Mouse (Mus musculus): ENCODE data around the gene 3830406C13Rik. TPM values are rescaled to one million over a fixed set of nuclear protein-coding genes. Genes with fewer than 3 reads are reported as not detected.

Gene 3830406C13Rik
- polyA plus RNA-seq, 1 experiment from 2014 or later: 32.9 TPM

DNA sequence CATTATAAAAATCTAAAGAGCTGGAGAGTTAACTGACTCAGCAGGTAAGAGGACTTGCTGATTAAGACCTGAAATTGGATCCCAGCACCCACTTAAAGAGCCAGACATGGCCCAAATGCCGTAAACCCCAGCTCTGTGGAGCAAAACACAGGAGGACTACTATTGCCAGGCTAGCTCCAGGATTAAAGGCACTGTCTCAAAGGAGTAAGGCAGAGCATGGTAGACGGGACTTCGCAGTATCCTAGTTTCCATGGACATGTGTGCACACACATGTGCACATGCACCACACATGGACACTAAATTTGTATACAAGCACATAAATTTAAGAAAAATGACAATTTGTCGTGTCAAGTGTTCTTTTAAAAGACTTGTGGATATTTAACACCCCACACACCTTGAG lies 16.3 kb downstream of the 3830406C13Rik start:
- H3K4me3 ChIP-seq (ENCODE audit: low read depth, low read length): no peak overlapping the region
- WGBS: 76% methylated on average over 4 of the region's 4 CpGs
- H3K4me2 ChIP-seq (ENCODE audit: low read depth, low read length): no peak overlapping the region
- no peak overlapping the region for H3K9ac ChIP-seq (replicated peaks; ENCODE audit: low read length)
- no peaks in the 10 kb centered on the region for H3K4me1 ChIP-seq (ENCODE audit: control insufficient read depth, insufficient read depth, low read length)
- ATAC-seq (replicated peaks; ENCODE audit: insufficient number of reproducible peaks, low FRiP score, low TSS enrichment, low read depth): no peak
- no peak for DNase-seq (ENCODE audit: low spot score)
- no peaks in the 10 kb centered on the region for H3K27me3 ChIP-seq (ENCODE audit: control insufficient read depth, insufficient read depth, low read length)
- H3K9me3 ChIP-seq (replicated peaks; ENCODE audit: control insufficient read depth, low read length): no peaks in the 10 kb centered on the region
- no peaks in the 10 kb centered on the region for H3K36me3 ChIP-seq (replicated peaks; ENCODE audit: control insufficient read depth, insufficient read depth, low read depth, low read length)
- H3K27ac ChIP-seq (replicated peaks; ENCODE audit: low read depth, low read length): no peak overlapping the region

DNA sequence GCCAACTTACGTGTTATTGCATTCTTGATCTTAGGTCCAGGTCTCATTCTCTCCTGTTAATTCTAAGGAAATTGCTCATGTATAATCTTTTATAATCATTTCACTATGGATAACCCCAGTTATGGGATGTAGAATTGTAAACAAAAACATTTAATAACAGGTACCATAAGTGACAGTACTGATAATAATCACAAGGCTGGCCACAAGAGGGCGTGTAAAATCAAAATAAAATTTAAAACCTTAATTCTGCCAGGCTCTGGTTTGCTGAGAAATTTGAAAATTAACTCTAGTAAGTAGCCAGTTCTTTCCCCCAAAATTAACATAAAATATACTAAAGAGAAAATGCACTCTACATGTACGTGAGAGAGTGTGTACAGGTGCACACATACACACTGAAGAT lies 16.7 kb downstream of the 3830406C13Rik start:
- no peak overlapping the region for H3K9ac ChIP-seq (replicated peaks; ENCODE audit: low read length)
- H3K4me1 ChIP-seq (ENCODE audit: control insufficient read depth, insufficient read depth, low read length): no peaks in the 10 kb centered on the region
- WGBS: 64% methylated on average over 3 of the region's 3 CpGs
- H3K9me3 ChIP-seq (replicated peaks; ENCODE audit: control insufficient read depth, low read length): no peaks in the 10 kb centered on the region
- no peak for ATAC-seq (replicated peaks; ENCODE audit: insufficient number of reproducible peaks, low FRiP score, low TSS enrichment, low read depth)
- no peak overlapping the region for H3K4me3 ChIP-seq (ENCODE audit: low read depth, low read length)
- no peak overlapping the region for H3K4me2 ChIP-seq (ENCODE audit: low read depth, low read length)
- H3K27me3 ChIP-seq (ENCODE audit: control insufficient read depth, insufficient read depth, low read length): no peaks in the 10 kb centered on the region
- no peaks in the 10 kb centered on the region for H3K36me3 ChIP-seq (replicated peaks; ENCODE audit: control insufficient read depth, insufficient read depth, low read depth, low read length)
- peak; percentile 41 for DNase-seq (ENCODE audit: low spot score)
- H3K27ac ChIP-seq (replicated peaks; ENCODE audit: low read depth, low read length): no peak overlapping the region

DNA sequence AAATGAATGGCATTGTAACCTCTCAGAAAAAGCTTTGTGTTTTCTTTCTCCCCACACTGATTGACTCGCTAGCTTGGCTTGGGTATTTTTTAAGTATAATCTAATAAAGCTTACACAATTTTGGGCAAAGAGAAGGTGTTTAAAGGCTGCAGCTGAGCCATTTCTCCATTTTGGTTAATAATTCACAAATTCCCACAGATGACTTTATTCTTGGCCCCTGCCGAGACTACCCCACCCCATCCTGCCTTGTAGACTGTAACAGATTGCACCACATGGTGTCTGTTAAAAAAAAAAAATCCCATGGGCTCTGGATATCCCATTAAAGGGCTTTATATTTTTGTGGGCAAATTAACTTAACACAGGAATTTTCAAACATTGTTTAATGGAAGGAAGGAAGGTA lies 19.1 kb downstream of the 3830406C13Rik start:
- Histone ChIP-seq H3K9ac (replicated peaks; ENCODE audit: low read length) (no peak overlapping the region), H3K9me3 (replicated peaks; ENCODE audit: control insufficient read depth, low read length) (no peaks in the 10 kb centered on the region), H3K27ac (replicated peaks; ENCODE audit: low read depth, low read length) (no peak overlapping the region), H3K4me3 (ENCODE audit: low read depth, low read length) (no peak overlapping the region), H3K4me1 (ENCODE audit: control insufficient read depth, insufficient read depth, low read length) (no peaks in the 10 kb centered on the region), H3K27me3 (ENCODE audit: control insufficient read depth, insufficient read depth, low read length) (no peaks in the 10 kb centered on the region), H3K4me2 (ENCODE audit: low read depth, low read length) (no peak overlapping the region), H3K36me3 (replicated peaks; ENCODE audit: control insufficient read depth, insufficient read depth, low read depth, low read length) (no peaks in the 10 kb centered on the region)
- no peak for DNase-seq (ENCODE audit: low spot score)
- WGBS: 87% methylated on average over 2 of the region's 2 CpGs
- ATAC-seq (replicated peaks; ENCODE audit: insufficient number of reproducible peaks, low FRiP score, low TSS enrichment, low read depth): no peak

DNA sequence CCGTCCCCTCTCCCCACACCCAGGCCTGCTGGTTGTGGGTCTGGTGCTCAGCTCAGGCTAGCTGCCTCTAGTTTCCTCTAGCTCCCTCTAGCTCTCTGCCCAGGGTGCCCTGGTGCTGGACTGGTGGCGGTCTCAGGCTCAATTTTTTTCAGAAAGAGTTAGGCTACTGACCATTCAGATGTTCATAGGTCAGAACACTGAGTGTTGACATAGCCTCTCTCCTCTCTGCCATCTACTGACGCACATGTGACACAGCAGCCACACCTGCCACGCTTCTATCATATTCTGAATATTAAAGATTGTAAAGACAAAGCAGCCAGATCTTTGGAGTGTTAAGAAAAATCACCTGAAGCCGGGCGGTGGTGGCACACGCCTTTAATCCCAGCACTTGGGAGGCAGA lies 49.6 kb downstream of the 3830406C13Rik start:
- H3K9ac ChIP-seq (replicated peaks; ENCODE audit: low read length): no peak overlapping the region
- no peak overlapping the region for H3K27ac ChIP-seq (replicated peaks; ENCODE audit: low read depth, low read length)
- no peak overlapping the region for H3K4me2 ChIP-seq (ENCODE audit: low read depth, low read length)
- no peak overlapping the region for H3K4me3 ChIP-seq (ENCODE audit: low read depth, low read length)
- DNase-seq (ENCODE audit: low spot score): no peak
- H3K27me3 ChIP-seq (ENCODE audit: control insufficient read depth, insufficient read depth, low read length): peaks cover 32% of the 10 kb centered on the region
- H3K9me3 ChIP-seq (replicated peaks; ENCODE audit: control insufficient read depth, low read length): no peaks in the 10 kb centered on the region
- WGBS: 79% methylated on average over 7 of the region's 7 CpGs
- no peaks in the 10 kb centered on the region for H3K36me3 ChIP-seq (replicated peaks; ENCODE audit: control insufficient read depth, insufficient read depth, low read depth, low read length)
- no peaks in the 10 kb centered on the region; the same call in 1 of the 2 replicates for H3K4me1 ChIP-seq (ENCODE audit: control insufficient read depth, insufficient read depth, low read length)
- ATAC-seq (replicated peaks; ENCODE audit: insufficient number of reproducible peaks, low FRiP score, low TSS enrichment, low read depth): no peak

DNA sequence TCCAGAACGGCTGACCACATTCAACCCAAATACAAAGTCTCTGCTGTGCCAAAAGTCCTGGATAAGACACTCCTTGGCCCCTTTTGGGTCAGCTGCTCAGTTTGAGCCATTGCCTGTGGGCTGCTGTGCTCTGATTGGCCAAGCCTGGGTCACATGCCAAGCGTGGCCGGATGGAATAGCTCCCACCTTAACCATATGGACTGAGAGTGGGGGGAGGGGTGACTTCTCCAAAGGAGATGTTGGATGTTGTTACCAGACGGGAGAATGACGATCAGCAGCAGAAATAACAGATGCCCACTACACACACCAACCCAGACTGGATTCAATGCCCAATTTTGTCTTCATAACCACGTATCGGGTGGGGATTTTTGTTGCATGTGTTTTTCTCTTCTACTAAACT lies 51.0 kb downstream of the 3830406C13Rik start:
- peaks cover 41% of the 10 kb centered on the region for H3K27me3 ChIP-seq (ENCODE audit: control insufficient read depth, insufficient read depth, low read length)
- H3K36me3 ChIP-seq (replicated peaks; ENCODE audit: control insufficient read depth, insufficient read depth, low read depth, low read length): no peaks in the 10 kb centered on the region
- DNase-seq (ENCODE audit: low spot score): no peak
- no peak overlapping the region for H3K4me2 ChIP-seq (ENCODE audit: low read depth, low read length)
- 0 out of 2 replicates have a peak, but pooled peaks have one; percentile 26 for ATAC-seq (replicated peaks; ENCODE audit: insufficient number of reproducible peaks, low FRiP score, low TSS enrichment, low read depth)
- no peak overlapping the region for H3K9ac ChIP-seq (replicated peaks; ENCODE audit: low read length)
- H3K27ac ChIP-seq (replicated peaks; ENCODE audit: low read depth, low read length): no peak overlapping the region
- 46% methylated on average over 7 of the region's 7 CpGs for whole genome bisulfite sequencing
- no peaks in the 10 kb centered on the region; the same call in 1 of the 2 replicates for H3K4me1 ChIP-seq (ENCODE audit: control insufficient read depth, insufficient read depth, low read length)
- H3K4me3 ChIP-seq (ENCODE audit: low read depth, low read length): no peak overlapping the region
- H3K9me3 ChIP-seq (replicated peaks; ENCODE audit: control insufficient read depth, low read length): no peaks in the 10 kb centered on the region

DNA sequence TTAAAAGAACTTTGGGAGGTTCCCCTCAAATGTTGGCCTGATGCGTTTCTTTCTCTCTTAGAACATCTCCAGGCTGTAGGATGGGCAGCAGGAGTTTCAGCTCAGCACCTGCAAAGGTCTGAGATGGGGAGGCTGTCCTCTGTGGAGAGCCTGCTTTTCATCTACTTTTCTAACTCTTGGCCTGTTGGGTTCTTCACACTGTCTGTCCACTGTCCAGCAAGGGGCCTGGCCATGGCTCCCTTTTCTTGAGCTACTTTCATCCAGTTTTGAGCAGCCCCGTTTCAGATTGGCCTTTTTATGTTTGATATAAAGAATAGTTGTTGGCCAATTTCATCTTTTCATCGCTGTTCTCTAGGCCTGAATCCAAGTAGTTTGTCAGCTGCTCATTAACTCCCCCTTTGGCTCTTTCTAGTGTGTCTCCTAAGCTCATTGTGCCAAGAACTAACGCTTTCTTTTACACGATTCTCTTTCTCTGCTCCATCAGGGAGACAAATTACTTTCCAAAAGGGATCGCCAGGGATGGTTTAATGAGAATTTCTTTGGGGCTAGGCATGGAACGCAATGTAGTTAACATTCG lies 53.5 kb downstream of the 3830406C13Rik start:
- peaks cover 57% of the 10 kb centered on the region for H3K27me3 ChIP-seq (ENCODE audit: control insufficient read depth, insufficient read depth, low read length)
- H3K9me3 ChIP-seq (replicated peaks; ENCODE audit: control insufficient read depth, low read length): no peaks in the 10 kb centered on the region
- H3K9ac ChIP-seq (replicated peaks; ENCODE audit: low read length): no peak overlapping the region
- no peak overlapping the region for H3K4me3 ChIP-seq (ENCODE audit: low read depth, low read length)
- no peak for ATAC-seq (replicated peaks; ENCODE audit: insufficient number of reproducible peaks, low FRiP score, low TSS enrichment, low read depth)
- no peaks in the 10 kb centered on the region for H3K36me3 ChIP-seq (replicated peaks; ENCODE audit: control insufficient read depth, insufficient read depth, low read depth, low read length)
- no peak overlapping the region for H3K4me2 ChIP-seq (ENCODE audit: low read depth, low read length)
- WGBS: 4% methylated on average over 8 of the region's 8 CpGs
- DNase-seq (ENCODE audit: low spot score): peak; percentile 35
- H3K4me1 ChIP-seq (ENCODE audit: control insufficient read depth, insufficient read depth, low read length): no peaks in the 10 kb centered on the region; the same call in 1 of the 2 replicates
- H3K27ac ChIP-seq (replicated peaks; ENCODE audit: low read depth, low read length): no peak overlapping the region

DNA sequence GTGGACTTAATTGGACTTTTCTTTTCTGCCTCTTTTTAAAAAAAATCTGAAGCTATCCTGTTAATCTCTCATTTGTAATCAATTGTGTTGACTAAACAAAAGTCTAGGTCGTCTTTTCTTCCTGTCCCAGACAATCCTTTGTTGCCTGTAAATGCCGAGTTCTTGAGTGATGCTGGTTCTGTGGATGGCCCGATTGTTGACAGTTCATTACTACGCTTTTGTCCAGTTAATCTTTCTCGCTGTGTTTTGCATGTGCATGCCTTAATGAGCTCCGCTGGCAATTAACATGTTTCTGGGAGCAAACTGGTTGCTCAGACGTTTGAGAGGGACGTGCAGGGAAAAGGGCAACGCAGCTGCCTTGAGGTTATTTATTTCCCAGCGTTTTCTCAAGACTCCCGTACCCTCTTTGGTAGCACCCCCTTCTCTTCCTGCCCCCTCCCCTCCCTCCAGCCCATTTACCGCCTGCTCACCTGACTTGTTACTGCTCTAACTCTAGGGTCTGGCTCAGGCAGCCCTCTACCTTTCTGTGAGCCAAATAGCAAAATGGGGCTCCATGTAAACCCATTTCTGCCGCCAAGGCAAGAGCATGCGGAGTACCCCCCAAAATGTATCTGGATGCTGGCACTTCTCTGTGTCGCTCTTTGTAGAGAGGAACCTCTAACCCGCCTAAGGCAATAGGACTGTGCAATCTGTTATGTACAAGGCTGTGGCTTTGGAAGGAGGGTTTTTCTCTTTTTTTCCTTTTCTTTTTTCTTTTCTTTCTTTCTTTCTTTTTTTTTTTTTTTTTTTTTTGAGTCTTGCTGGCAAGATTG lies 54.2 kb downstream of the 3830406C13Rik start:
- ATAC-seq (replicated peaks; ENCODE audit: insufficient number of reproducible peaks, low FRiP score, low TSS enrichment, low read depth): no peak
- H3K9ac ChIP-seq (replicated peaks; ENCODE audit: low read length): no peak overlapping the region
- 2% methylated on average over 16 of the region's 16 CpGs for WGBS

More for the DNA sequence above, 54.2 kb downstream of the 3830406C13Rik start:
- H3K9me3 ChIP-seq (replicated peaks; ENCODE audit: control insufficient read depth, low read length): no peaks in the 10 kb centered on the region
- H3K36me3 ChIP-seq (replicated peaks; ENCODE audit: control insufficient read depth, insufficient read depth, low read depth, low read length): no peaks in the 10 kb centered on the region
- peak; percentile 19 for DNase-seq (ENCODE audit: low spot score)
- no peak overlapping the region for H3K27ac ChIP-seq (replicated peaks; ENCODE audit: low read depth, low read length)
- no peaks in the 10 kb centered on the region; the same call in 1 of the 2 replicates for H3K4me1 ChIP-seq (ENCODE audit: control insufficient read depth, insufficient read depth, low read length)
- no peak overlapping the region for H3K4me3 ChIP-seq (ENCODE audit: low read depth, low read length)
- no peak overlapping the region for H3K4me2 ChIP-seq (ENCODE audit: low read depth, low read length)
- peaks cover 62% of the 10 kb centered on the region for H3K27me3 ChIP-seq (ENCODE audit: control insufficient read depth, insufficient read depth, low read length)
